Mouse (Mus musculus) testis, adult 2 months (tissue): ENCODE results near the gene Rpl3.

ENCODE experiments used
- CTCF ChIP-seq: fragments of 200-500 bp; IDR thresholded peaks from 2 replicates; pipeline ENCODE4 v1.5.1; 2012; ENCODE audit warnings: low read depth, mild to moderate bottlenecking, inconsistent platforms, low read length, moderate library complexity; ENCODE audit not compliant: control insufficient read depth, insufficient read depth, insufficient replicate concordance
- POLR2A ChIP-seq: fragments of 200-500 bp; IDR thresholded peaks from 2 replicates; pipeline ENCODE4 v1.6.1; 2012; ENCODE audit warnings: low read depth, mild to moderate bottlenecking, inconsistent platforms, low read length, moderate library complexity; ENCODE audit not compliant: control insufficient read depth

DNA sequence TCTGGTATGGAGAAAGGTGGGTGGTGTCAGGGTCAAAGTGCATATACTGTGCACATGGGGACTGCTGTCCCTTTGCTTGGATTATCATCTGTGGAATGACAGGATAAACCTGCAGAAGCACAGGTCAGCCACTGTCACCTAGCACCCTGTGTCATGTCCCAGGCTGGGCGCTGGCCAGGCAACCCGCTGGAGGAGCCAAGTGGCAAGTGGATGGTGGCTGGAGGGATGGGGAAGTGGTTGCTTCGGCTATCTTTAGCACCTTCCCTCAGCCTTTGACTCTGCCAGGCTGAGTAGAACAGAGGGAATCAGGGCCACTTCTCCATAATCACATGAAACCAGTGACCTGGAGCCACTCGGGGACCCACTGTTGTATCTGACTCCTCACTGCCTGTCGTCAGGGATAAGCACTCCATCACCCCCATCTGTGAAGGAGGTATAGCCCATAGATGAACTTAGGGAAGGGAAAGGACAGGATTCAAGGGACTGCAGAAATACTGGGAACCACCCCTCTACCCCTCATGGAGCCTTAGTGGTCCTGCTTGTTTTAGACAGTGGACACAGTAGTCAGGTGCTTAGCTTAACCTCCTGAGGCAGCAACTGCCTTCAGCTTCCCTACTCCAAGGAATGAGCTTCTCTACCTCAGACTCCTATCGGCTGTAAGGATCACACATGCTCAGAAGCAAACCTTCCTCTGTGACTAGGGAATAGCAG, 16.9 kb downstream of the Rpl3 start:
- TF ChIP-seq CTCF, result no peak
- TF ChIP-seq POLR2A, result no peak
